Mouse (Mus musculus) E14TG2a.4 (cell line): ENCODE data around the gene Ccr5.
A peak's percentile ranks its signal among the peaks of the same experiment; 100 is the strongest.

ENCODE experiments used
- H3K27me3 ChIP-seq: 2 replicates; pipeline ENCODE4 v1.6.1; 2014; ENCODE audit warnings: low read length, control low read depth; ENCODE audit not compliant: insufficient read depth
- H3K36me3 ChIP-seq: 2 replicates; pipeline ENCODE4 v1.6.1; 2014; ENCODE audit warnings: low read length, control low read depth; ENCODE audit not compliant: insufficient read depth
- H3K4me1 ChIP-seq: replicated peaks from 2 replicates; pipeline ENCODE4 v1.6.1; 2014; ENCODE audit warnings: low read depth, low read length, control low read depth
- H3K4me3 ChIP-seq: replicated peaks from 2 replicates; pipeline ENCODE4 v1.5.1; 2014; ENCODE audit warnings: mild to moderate bottlenecking, low read length
- H3K9me3 ChIP-seq: 2 replicates; pipeline ENCODE4 v1.6.1; 2014; ENCODE audit warnings: low read length, control low read depth
- CTCF ChIP-seq: conservative IDR thresholded peaks from 2 replicates; pipeline ENCODE4 v1.5.1; 2014; ENCODE audit warnings: low read length
- NANOG ChIP-seq: IDR thresholded peaks from 2 replicates; pipeline ENCODE4 v1.6.1; 2014; ENCODE audit warnings: borderline replicate concordance, low read length, mixed read lengths
- POU5F1 ChIP-seq: IDR thresholded peaks from 2 replicates; pipeline ENCODE4 v1.6.1; 2014; ENCODE audit warnings: low read length, borderline replicate concordance

The Ccr5 gene

GRCm38 (mm10) chr9:124107232-124107631, 14.1 kb upstream of the Ccr5 start:
- Histone ChIP-seq H3K4me3 (no peak overlapping the region), H3K4me1 (no peaks in the 10 kb centered on the region), H3K27me3 (no peaks in the 10 kb centered on the region), H3K36me3 (no peaks in the 10 kb centered on the region), H3K9me3 (no peaks in the 10 kb centered on the region)
- TF ChIP-seq POU5F1 = no peak
- no peak for TF ChIP-seq CTCF
- no peak for TF ChIP-seq NANOG

- TF ChIP-seq NANOG (no peak), CTCF (no peak), POU5F1 (no peak)
- Histone ChIP-seq H3K4me3 (no peak overlapping the region), H3K36me3 (no peaks in the 10 kb centered on the region), H3K9me3 (no peaks in the 10 kb centered on the region), H3K4me1 (no peaks in the 10 kb centered on the region), H3K27me3 (no peaks in the 10 kb centered on the region)
Observed at GRCm38 (mm10) chr9:124108356-124109127, 12.8 kb upstream of the Ccr5 start.

DNA sequence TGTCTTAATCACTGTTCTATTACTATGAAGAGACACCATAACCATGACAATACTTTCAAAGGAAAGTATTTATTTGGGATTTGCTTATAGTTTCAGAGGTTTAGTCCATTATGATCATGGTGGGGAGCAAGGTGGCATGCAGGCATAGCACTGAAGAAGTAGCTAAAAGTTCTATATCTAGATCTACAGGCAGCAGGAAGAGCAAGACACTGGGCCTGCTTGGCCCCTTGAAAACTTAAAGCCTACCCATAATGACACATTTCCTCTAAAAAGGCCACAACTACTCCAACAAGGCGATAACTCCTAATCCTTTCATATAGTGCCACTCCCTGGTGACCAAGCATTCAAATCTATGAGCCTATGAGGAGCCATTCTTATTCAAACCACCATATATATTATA, 9.3 kb upstream of the Ccr5 start:
- Histone ChIP-seq H3K27me3 (no peaks in the 10 kb centered on the region), H3K9me3 (no peaks in the 10 kb centered on the region), H3K4me3 (no peak overlapping the region), H3K4me1 (no peaks in the 10 kb centered on the region), H3K36me3 (no peaks in the 10 kb centered on the region)
- TF ChIP-seq POU5F1 (no peak), CTCF (no peak), NANOG (no peak)

DNA sequence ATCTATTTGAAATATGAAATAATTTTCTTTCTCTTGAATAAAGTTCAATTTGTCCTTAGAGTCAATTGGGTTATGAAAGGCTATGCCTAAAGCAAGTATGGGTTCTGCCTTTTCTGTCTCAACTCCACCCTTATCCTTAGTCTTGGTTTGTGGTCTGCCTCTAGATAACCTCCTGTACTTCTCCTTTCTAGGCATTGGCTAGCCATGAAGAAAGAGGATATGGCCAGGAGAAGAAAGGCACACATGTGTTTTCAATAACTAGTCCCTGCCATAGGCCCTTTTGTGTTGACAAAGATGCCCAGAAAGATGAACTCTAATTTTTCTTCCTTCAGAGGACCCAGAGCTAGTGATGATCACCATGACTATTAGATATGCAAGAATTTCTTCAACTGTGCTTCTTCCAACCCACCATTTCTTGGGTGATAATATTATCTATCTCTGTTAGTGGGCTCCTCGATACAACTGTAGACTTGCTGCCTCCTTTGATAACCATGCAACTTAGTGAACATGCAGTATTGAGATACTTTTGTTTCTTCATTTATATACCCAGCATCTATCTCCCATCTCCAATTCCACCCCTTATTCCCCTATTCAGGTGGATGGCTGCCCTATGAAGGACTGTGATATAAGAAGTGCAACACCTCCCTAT, 8.6 kb upstream of the Ccr5 start:
- TF ChIP-seq POU5F1 (no peak), NANOG (no peak), CTCF (no peak)
- H3K4me3 ChIP-seq = no peak overlapping the region
- H3K27me3 ChIP-seq = no peaks in the 10 kb centered on the region
- H3K4me1 ChIP-seq = no peaks in the 10 kb centered on the region
- H3K36me3 ChIP-seq = no peaks in the 10 kb centered on the region
- H3K9me3 ChIP-seq = no peaks in the 10 kb centered on the region

- H3K4me3 ChIP-seq = no peak overlapping the region
- TF ChIP-seq POU5F1 = no peak
- no peak for TF ChIP-seq NANOG
- no peak for TF ChIP-seq CTCF
- no peaks in the 10 kb centered on the region for H3K4me1 ChIP-seq
- H3K9me3 ChIP-seq = no peaks in the 10 kb centered on the region
- no peaks in the 10 kb centered on the region for H3K27me3 ChIP-seq
- no peaks in the 10 kb centered on the region for H3K36me3 ChIP-seq
Observed at GRCm38 (mm10) chr9:124113777-124114176, 7.6 kb upstream of the Ccr5 start.

GRCm38 (mm10) chr9:124118489-124118888, 2.9 kb upstream of the Ccr5 start:
- Histone ChIP-seq H3K27me3 (no peaks in the 10 kb centered on the region), H3K4me3 (no peak overlapping the region), H3K36me3 (no peaks in the 10 kb centered on the region), H3K9me3 (peaks cover 4% of the 10 kb centered on the region; the same call in 1 of the 2 replicates), H3K4me1 (no peaks in the 10 kb centered on the region)
- TF ChIP-seq NANOG = no peak
- 0 out of 2 replicates have a peak, but pooled peaks have one; percentile 5 for TF ChIP-seq CTCF

DNA sequence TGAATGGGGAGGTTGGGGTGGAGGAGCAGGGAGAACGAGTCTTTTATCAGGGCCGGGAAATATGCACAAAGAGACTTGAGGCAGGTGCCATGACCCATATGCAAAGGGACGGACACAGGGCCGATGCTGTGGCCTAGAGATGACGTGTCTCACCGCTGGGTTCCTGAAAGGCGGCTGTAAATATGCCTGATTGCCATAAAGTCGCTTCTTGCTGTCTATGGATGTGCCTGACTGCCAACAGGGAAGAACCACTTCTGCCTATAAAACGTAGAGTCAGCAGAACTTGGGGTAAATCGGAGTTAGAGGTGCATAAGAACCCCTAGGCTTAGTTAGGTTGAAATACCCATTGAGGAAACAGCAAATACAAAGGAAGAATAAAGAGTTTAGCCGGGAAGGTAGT, 4.2 kb downstream of the Ccr5 start:
- no peaks in the 10 kb centered on the region for H3K4me1 ChIP-seq
- no peaks in the 10 kb centered on the region for H3K27me3 ChIP-seq
- no peak overlapping the region for H3K4me3 ChIP-seq
- no peaks in the 10 kb centered on the region for H3K36me3 ChIP-seq
- H3K9me3 ChIP-seq = peaks cover 13% of the 10 kb centered on the region; the same call in 1 of the 2 replicates
- no peak for TF ChIP-seq POU5F1
- TF ChIP-seq NANOG = no peak
- TF ChIP-seq CTCF = no peak

GRCm38 (mm10) chr9:124126373-124126772, 5.0 kb downstream of the Ccr5 start:
- no peaks in the 10 kb centered on the region for H3K27me3 ChIP-seq
- H3K4me1 ChIP-seq = no peaks in the 10 kb centered on the region
- no peak overlapping the region for H3K4me3 ChIP-seq
- H3K36me3 ChIP-seq = no peaks in the 10 kb centered on the region
- peaks cover 13% of the 10 kb centered on the region; the same call in 1 of the 2 replicates for H3K9me3 ChIP-seq
- no peak for TF ChIP-seq CTCF
- TF ChIP-seq POU5F1 = no peak
- TF ChIP-seq NANOG = no peak
